Mouse (Mus musculus) bone marrow macrophage, adult 2 months (primary cell): ENCODE measurements around the gene Rab4a.

Experiments used
- CTCF ChIP-seq: IDR thresholded peaks from 2 replicates; pipeline ENCODE4 v1.5.1; 2012; ENCODE audit warnings: low read depth, mild to moderate bottlenecking, low read length, moderate library complexity
- POLR2A ChIP-seq: IDR thresholded peaks from 2 replicates; pipeline ENCODE4 v1.6.1; 2012; ENCODE audit warnings: mild to moderate bottlenecking, low read depth, low read length, borderline replicate concordance

- TF ChIP-seq CTCF (no peak), POLR2A (no peak)
Observed at GRCm38 (mm10) chr8:123858574-123858940, 52.8 kb downstream of the Rab4a start.
